Mouse (Mus musculus) mesoderm, embryonic 11.5 days (tissue): ENCODE results near the gene Cd40.

Experiments
- DNase-seq: peaks from one replicate; pipeline ENCODE4 v3.0.0-alpha.2; 2012; ENCODE audit warnings: low read depth, low spot score

Gene Cd40

DNA sequence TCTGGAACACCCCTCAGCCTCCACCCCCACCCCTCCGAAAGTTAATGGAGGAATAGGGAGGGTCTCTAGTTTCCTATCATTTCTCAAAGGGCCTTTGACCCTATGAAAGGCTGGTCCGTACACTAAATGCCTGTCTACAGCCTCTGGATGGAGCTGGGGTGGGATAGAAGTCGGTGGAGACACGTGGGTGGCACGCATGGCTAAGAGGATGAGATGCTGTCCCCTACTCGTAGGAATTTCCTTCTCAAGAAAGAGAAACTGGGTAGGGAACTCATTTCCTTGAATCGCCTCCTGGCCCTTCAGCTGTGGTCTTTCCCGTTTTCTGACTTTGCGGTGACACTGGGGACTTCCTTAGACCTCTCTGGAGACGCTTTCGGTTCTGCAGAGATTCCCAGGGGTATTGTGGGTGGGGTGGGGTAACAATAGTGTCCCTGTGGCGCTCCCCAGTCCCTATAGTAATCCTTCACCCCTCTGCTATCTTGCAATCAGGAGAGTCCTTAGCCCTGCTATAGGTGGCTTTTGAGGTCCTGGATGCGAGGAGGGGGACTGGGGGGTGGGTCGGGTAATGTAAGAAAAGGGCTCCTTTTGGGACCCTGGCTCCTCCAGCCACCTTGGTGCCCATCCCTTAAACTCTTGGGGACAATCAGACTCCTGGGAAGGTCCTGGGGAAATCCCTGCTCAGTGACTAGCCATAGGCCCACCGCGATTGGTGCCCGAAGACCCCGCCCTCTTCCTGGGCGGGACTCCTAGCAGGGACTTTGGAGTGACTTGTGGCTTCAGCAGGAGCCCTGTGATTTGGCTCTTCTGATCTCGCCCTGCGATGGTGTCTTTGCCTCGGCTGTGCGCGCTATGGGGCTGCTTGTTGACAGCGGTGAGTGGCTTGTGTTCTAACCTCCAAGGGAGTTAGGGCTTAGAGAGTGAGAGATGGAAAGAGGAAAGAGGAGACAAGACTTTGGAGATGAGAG lies at the start of gene Cd40:
Cd40 (plus strand) TSS at position 740 of the 965 bp plus-strand sequence.
- DNase-seq = peak; percentile 77

- DNase-seq = no peak
Observed at GRCm38 (mm10) chr2:165006813-165007212, 48.6 kb upstream of the Cd40 start.

GRCm38 (mm10) chr2:165007986-165008385 lies 47.4 kb upstream of the Cd40 start:
- no peak for DNase-seq

DNA sequence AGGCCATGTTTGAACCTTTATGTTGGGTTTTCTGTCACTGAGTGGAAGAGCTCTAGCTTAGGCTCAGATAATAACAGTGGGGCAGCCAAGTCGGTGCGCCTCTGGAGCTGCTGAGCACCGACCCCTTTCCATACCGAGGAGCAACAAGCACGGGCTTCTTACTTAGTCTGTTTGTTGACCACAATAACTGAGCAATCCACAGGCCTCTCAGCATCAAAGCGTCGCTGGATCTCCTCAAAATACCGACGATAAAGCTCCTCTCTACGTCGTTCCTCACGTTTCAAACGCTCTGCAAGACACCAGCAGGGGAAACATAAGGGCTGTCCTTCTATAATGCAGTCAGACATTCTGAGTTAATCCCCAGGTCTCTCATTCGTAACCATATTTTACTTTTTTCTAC lies 46.3 kb upstream of the Cd40 start:
- no peak for DNase-seq

DNA sequence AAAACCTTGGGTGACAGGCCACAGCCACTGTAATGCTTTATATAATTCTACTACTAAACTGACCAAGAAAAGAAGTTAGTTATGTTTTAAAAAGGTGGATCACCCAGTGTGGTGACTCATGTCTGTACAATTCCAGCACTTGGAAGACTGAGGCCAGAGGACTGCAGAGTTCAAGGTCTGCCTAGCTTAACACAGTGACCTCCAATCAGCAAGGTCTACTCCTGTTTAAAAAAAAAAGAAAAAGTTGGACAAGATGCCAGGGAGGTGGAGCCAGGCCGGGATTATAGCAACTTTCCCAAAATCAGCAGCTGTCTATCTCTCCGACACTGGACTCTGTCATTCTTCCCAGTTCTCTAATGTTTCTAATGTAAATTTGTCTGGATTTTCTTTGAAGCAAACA lies 45.8 kb upstream of the Cd40 start:
- DNase-seq = no peak

DNA sequence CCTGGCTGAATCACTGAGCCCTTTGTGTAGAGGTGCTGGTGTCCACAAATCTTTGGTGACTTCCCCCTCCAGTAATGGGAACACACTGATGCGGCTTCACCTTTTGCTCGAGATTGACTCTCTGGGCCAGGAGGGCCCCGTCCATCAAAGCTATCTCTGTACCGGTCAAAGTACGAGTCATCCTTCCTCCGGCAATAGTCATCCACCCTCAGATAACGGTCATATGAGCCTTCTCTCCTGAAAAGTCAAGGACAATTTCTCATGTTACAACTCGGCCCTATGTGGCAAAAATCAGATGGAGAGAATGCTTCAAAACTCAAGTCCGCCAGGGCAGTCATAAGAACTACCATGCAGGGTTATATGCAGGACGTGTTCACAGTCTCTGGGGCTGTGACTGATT lies 45.1 kb upstream of the Cd40 start:
- DNase-seq = no peak

- no peak for DNase-seq
Observed at GRCm38 (mm10) chr2:165014935-165015334, 40.5 kb upstream of the Cd40 start.

DNA sequence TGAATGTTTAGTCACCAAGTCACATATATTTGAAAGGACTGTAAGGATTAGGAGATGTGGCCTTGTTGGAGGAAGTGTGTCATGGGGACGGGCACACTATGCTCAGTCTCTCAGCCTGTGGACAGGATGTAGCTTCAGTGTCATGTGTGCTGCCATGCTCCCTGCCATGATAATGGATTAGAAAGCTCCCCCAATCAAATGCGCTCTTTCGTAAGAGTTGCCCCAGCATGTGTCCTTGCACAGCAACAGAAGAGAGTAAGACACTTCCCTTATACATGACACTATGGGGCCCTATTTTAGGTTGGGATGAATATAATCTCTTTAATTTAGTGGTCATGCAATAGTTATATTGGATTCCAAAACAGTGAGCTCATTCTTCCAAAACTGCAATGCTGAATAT lies 34.9 kb upstream of the Cd40 start:
- DNase-seq = no peak

GRCm38 (mm10) chr2:165027163-165027562 lies 28.3 kb upstream of the Cd40 start:
- no peak for DNase-seq

DNA sequence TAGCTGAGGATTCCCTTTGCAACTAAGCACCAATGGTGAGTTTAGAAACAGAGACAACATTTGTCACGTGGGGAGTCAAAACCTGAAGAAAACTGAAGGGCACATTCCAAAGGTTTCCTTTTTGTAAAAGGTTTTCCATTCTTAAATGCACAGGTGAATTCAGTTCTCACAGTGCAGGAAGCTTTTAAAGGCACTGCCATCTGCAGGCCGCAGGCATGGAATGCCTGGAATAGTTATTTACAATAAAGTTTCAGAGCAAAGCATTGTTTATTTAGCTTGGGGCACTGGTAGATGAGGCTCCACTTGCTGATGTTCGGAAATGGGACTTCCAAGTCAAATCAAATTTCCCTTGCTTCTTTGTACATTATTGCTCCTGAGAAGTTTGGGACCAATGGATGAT lies 22.9 kb upstream of the Cd40 start:
- DNase-seq = no peak

DNA sequence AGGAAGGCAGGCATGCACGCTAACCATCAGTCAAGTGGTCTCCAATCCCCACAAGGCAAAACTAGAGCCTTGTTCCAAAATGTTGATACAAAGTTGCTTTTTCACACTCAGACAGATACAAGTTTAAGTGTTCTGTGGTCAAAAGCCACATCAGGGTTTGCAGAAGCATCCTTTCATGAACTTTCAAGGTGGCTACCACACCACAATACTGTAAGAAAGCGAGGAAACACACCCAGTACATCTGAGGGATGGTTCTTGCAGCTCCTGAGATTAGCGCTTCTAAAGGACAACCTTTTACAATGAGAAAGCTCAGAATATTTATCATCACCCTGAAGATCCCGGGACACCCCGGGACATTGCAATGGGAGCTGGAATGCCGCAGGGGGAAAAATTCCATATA lies 22.1 kb upstream of the Cd40 start:
- DNase-seq = no peak

- peak; percentile 98 for DNase-seq
Observed at GRCm38 (mm10) chr2:165034131-165035057, 21.0 kb upstream of the Cd40 start, which contains the start of gene Ncoa5. Ncoa5 (minus strand) TSS chr2:165034867.

- DNase-seq = no peak
Observed at GRCm38 (mm10) chr2:165035058-165035431, 20.4 kb upstream of the Cd40 start.

DNA sequence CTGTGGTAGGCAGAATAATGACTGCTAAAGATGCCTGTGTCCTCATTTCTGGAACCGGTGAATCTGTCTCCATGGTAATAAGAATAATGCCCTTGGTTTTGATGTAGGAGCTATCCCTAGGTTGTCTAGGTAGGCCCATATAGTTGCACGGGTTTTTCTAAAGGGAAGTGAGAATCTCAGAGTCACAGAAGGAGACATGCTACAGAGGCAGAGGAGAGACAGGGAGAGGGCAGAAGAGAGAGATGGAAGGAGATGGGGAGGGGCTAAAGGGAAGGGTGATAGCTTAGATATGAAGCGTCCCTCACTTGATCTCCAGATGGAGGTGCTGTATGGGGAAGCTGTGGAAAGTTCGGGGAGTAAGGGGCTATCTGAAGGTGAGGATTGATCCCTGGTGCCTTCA lies 18.0 kb upstream of the Cd40 start:
- DNase-seq = no peak

DNA sequence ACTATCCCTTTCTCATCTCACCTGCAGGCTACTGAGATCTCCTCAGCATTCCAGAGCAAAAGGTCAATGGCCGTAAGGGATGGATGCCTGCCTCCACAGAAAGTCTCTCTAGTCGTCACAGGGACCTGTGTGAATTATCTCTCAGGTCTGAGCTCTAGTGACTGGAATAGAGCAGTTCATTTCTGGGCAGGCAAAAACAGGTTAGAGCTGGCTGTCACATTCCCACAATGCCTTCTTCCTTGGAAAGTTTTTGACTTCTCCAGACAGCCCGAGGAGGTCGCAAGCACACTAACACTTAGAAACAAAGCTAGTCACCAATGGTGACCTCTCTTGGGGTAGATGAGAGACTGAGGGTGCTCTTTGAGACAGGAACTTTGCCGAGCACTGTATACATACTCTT lies 13.3 kb upstream of the Cd40 start:
- no peak for DNase-seq

GRCm38 (mm10) chr2:165043090-165043636 lies 12.3 kb upstream of the Cd40 start:
- peak; percentile 82 for DNase-seq

DNA sequence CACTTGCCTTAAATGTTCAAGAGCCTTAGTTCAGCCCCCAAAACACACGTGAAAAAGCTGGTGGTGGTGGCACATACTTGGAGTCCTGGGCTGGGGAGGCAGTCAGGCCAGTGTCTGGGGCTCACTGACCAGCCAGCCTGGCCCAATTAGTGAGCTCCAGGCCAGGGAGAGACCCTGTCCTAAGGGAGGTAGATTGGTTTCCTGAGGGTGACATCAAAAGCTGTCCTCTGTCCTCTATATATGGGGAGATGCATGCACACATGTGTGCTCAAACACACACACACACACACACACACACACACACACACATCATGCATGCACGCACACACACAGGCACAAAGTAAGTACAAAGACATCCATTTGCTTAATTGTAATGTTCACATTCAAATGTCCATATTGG lies 11.7 kb upstream of the Cd40 start:
- no peak for DNase-seq

DNA sequence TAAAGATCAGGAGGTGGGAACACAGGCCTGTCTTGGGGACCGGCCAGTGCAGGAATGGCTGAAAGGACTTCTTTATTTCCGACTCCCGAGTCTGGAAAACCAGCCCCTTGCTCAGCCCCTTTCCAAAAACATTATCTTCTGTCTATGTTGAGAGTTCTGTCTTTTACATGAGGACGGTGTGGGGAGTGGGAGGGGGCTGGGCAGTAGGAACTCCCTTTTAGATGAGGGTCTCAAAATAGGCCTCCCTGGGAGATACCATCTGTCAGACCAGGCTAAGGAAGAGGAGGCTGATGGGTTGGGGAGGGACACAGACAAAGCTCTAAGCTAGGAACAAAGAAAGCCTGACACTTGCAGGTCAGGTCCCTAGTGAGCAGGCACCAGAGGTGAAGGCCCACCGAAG lies 6.4 kb upstream of the Cd40 start:
- no peak for DNase-seq

- no peak for DNase-seq
Observed at GRCm38 (mm10) chr2:165050826-165051548, 4.4 kb upstream of the Cd40 start.

DNA sequence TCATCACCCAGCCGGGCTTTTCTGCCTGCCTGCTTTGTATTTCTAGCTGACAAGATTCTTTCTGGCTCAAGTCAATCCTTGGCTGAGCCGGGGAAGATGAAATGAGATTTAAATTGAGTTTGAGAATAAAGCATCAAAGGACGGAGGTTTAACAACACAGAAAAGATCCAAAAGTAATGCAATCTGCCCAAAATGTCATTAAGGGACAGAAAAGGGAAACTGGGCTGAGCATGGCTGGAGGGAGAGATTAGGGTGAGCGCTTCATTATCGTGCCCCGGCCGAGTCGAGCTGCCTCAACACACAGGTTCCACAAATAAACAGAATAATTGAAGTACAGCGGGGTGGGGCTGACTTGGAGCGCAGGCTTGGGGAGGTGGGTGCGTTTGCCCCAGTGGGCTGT lies 3.9 kb upstream of the Cd40 start:
- no peak for DNase-seq

DNA sequence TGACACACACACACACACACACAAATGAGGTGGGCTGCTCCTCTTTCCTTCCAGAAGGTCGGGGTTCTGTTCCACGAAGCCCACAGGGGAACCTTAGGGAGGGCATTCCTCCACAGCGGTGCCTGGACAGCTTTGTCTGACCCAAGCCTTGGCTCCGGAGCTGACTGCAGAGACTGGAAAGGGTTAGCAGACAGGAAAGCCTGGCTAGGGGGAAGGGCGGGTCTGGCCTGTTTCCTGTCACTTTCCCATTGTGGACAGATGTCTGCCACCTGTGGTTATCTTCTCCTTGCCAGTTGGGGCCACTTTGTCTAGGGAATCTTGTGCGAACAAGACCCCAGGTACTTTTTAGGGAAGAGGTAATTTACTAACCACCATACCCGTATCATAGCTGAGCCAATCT lies 478 bp downstream of the Cd40 start:
- DNase-seq = no peak
